Mouse (Mus musculus): Measurements from ENCODE around the gene Dnttip2.

- TF ChIP-seq TAL1 (IDR thresholded peaks at IDR 0.05; ENCODE audit: low read length) (no peak), GATA1 (IDR thresholded peaks at IDR 0.05; ENCODE audit: low read length) (no peak)
Observed at GRCm38 (mm10) chr3:122245215-122245877, 28.8 kb upstream of the Dnttip2 start, which contains the start of gene Gclm.
